Mouse (Mus musculus) kidney, adult 11 months (tissue): ENCODE measurements around the gene Bri3bp.

Experiments
- DNase-seq: peaks from one replicate; pipeline ENCODE4 v3.0.0; 2022

The Bri3bp gene

GRCm38 (mm10) chr5:125457538-125457937 lies 16.2 kb downstream of the Bri3bp start:
- DNase-seq: no peak

- no peak for DNase-seq
These were observed 19.2 kb downstream of the Bri3bp start for GRCm38 (mm10) chr5:125460574-125460973.

- peak; percentile 59 for DNase-seq
These were observed 20.6 kb downstream of the Bri3bp start for GRCm38 (mm10) chr5:125461868-125462445.

GRCm38 (mm10) chr5:125465192-125465591 lies 23.8 kb downstream of the Bri3bp start:
- DNase-seq: no peak

- DNase-seq: peak; percentile 99
These were observed 24.3 kb downstream of the Bri3bp start for GRCm38 (mm10) chr5:125465701-125466106.

- peak; percentile 50 for DNase-seq
These were observed 25.1 kb downstream of the Bri3bp start for GRCm38 (mm10) chr5:125466483-125466882.

GRCm38 (mm10) chr5:125467261-125467660 lies 25.9 kb downstream of the Bri3bp start:
- DNase-seq: peak; percentile 94

- DNase-seq: peak; percentile 64
These were observed 29.3 kb downstream of the Bri3bp start for GRCm38 (mm10) chr5:125470713-125471112.

GRCm38 (mm10) chr5:125472796-125473475 lies 31.6 kb downstream of the Bri3bp start:
- DNase-seq: no peak

GRCm38 (mm10) chr5:125475030-125475429 lies 33.7 kb downstream of the Bri3bp start:
- DNase-seq: no peak

GRCm38 (mm10) chr5:125475601-125476285 lies 34.4 kb downstream of the Bri3bp start, which contains the start of gene Aacs:
Aacs (plus strand) TSS chr5:125475814.
- peak; percentile 97 for DNase-seq

- DNase-seq: peak; percentile 44
These were observed 34.9 kb downstream of the Bri3bp start for GRCm38 (mm10) chr5:125476286-125476625.

GRCm38 (mm10) chr5:125476799-125477198 lies 35.4 kb downstream of the Bri3bp start:
- DNase-seq: no peak

- no peak for DNase-seq
These were observed 36.2 kb downstream of the Bri3bp start for GRCm38 (mm10) chr5:125477533-125477932.

- DNase-seq: no peak
These were observed 36.7 kb downstream of the Bri3bp start for GRCm38 (mm10) chr5:125478037-125478436.

- no peak for DNase-seq
These were observed 38.0 kb downstream of the Bri3bp start for GRCm38 (mm10) chr5:125479376-125479775.

- no peak for DNase-seq
These were observed 39.3 kb downstream of the Bri3bp start for GRCm38 (mm10) chr5:125480434-125481231.

- DNase-seq: no peak
These were observed 41.1 kb downstream of the Bri3bp start for GRCm38 (mm10) chr5:125482474-125482873.

- DNase-seq: no peak
These were observed 42.6 kb downstream of the Bri3bp start for GRCm38 (mm10) chr5:125483712-125484611.

- DNase-seq: no peak
These were observed 43.8 kb downstream of the Bri3bp start for GRCm38 (mm10) chr5:125485031-125485778.

GRCm38 (mm10) chr5:125486088-125486487 lies 44.7 kb downstream of the Bri3bp start:
- DNase-seq: no peak
